Mouse (Mus musculus): ENCODE results near the gene Gm9508. TPM values are rescaled to one million over a fixed set of nuclear protein-coding genes. Genes with fewer than 3 reads are reported as not detected.
"Not testable (repeated sequence)": the region's sequence is repeated elsewhere in the genome, so short reads cannot be mapped to it uniquely, and the experiment has no call there.

The Gm9508 gene
- not detected in 2 replicates for polyA plus RNA-seq (2015; fragmentation: Nextera tagmentation; extraction: Ambion mirVana)

DNA sequence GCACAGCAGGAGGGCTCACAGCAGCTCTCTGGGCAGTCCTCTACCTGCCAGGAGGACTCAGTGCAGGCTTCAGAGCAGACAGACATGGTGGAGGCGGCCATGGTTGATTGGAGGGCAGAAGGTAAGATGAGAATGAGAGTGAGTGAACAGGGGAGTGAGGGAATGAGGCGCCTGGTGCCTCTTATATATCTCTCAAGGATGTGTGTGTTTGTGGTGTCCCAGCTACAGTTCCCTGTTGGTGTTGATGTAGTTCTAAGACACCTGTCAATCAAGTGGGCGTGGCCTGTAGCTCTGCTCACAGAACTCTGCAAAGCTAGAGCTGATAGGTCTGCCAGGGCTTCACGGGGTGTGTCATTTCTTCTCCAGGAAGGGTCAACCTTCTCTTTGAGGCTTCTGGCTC, at the start of gene Gm9508:
Gene Gm9508 (minus strand): TSS at position 101 of the 400 bp plus-strand sequence.
- 43% methylated on average over 4 of the region's 4 CpGs for whole genome bisulfite sequencing
- TF ChIP-seq EP300 (optimal IDR thresholded peaks at IDR 0.05) (no peak), CTCF (IDR thresholded peaks at IDR 0.05; ENCODE audit: low read depth) (no peak)

DNA sequence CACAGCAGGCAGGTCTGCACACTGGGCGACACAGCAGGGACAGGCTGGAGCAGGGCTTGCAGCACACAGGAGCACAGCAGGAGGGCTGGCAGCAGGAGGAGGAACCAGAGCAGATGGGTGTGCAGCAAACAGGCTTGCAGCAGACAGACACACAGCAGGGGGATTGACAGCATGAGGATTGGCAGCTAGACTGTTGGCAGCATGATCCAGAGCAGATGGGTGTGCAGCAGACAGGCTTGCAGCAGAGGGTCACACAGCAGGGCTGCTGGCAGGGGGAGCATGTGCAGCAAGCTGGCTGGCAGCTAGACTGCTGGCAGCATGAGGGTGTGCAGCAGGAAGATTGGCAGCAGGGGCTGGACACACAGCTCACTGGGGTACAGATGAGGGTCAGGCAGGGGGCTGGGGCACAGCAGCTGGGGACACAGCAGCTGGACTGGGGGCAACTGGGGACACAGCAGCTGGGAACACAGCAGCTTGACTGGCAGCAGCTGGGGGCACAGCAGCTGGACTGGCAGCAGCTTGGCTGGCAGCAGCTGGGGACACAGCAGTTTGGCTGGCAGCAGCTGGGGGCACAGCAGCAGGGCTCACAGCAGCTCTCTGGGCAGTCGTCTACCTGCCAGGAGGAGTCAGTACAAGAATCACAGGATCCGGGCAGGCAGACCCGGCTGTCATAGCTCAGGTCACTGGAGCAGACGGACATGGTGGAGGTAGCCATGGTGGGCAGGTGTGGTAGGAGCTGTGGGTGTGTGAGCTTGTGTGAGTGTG, 45.1 kb upstream of the Gm9508 start, which contains the start of gene Gm18596:
Gene Gm18596 (minus strand): TSS at position 715 of the 765 bp plus-strand sequence.
- DNase-seq (ENCODE audit: low spot score); H3K27me3 ChIP-seq (ENCODE audit: control insufficient read depth, insufficient read depth, low read length); H3K27ac ChIP-seq (replicated peaks); H3K4me2 ChIP-seq (replicated peaks; ENCODE audit: low read depth); H3K4me1 ChIP-seq (replicated peaks; ENCODE audit: control insufficient read depth, insufficient read depth); H3K9me3 ChIP-seq (ENCODE audit: control insufficient read depth, low read length); H3K9ac ChIP-seq (ENCODE audit: low read length); ATAC-seq (ENCODE audit: low FRiP score, low TSS enrichment); H3K36me3 ChIP-seq (ENCODE audit: control insufficient read depth, insufficient read depth, low read length); H3K4me3 ChIP-seq (ENCODE audit: low read depth, low read length): not testable (repeated sequence)
- WGBS, result 72% methylated on average over 4 of the region's 5 CpGs

More for the DNA sequence above, at the start of gene Gm9508:
- ATAC-seq (ENCODE audit: low FRiP score, low TSS enrichment), result no peak
- H3K27me3 ChIP-seq (ENCODE audit: control insufficient read depth, insufficient read depth, low read length), result no peaks in the 10 kb centered on the region
- H3K4me1 ChIP-seq (replicated peaks; ENCODE audit: control insufficient read depth, insufficient read depth), result no peaks in the 10 kb centered on the region
- no peak within 1 kb of the TSS for H3K9ac ChIP-seq (ENCODE audit: low read length)
- H3K27ac ChIP-seq (replicated peaks), result no peak within 1 kb of the TSS
- no peak within 1 kb of the TSS for H3K4me3 ChIP-seq (ENCODE audit: low read depth, low read length)
- H3K36me3 ChIP-seq (ENCODE audit: control insufficient read depth, insufficient read depth, low read length), result no peaks in the 10 kb centered on the region
- H3K9me3 ChIP-seq (ENCODE audit: control insufficient read depth, low read length), result no peaks in the 10 kb centered on the region
- DNase-seq (ENCODE audit: low spot score), result no peak
- no peak within 1 kb of the TSS for H3K4me2 ChIP-seq (replicated peaks; ENCODE audit: low read depth)

DNA sequence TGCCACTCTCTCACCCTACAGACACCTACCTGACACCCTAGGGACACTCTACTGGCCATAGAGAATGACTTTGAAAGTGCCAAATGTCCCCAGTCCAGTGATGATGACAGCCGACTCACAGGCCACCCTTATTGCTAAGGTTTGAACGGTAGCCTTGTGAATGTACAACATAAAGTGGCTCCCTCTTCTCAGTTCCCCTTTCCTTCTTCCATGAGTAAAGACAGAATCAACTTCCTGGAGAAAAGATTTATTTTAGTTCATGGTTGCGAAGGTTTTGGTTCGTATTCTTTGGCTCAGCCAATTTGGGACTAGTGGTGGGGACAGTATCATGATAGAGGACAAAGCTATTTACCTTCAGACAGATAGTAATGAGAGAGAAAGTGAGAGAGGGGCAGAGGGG, 41.9 kb upstream of the Gm9508 start:
- DNase-seq (ENCODE audit: low spot score) (no peak), ATAC-seq (ENCODE audit: low FRiP score, low TSS enrichment) (no peak)
- no peaks in the 10 kb centered on the region for H3K27me3 ChIP-seq (ENCODE audit: control insufficient read depth, insufficient read depth, low read length)
- no peak overlapping the region for H3K4me2 ChIP-seq (replicated peaks; ENCODE audit: low read depth)
- no peak overlapping the region for H3K9ac ChIP-seq (ENCODE audit: low read length)
- 0 out of 2 replicates have a peak, but pooled peaks cover 5% of the 10 kb centered on the region for H3K9me3 ChIP-seq (ENCODE audit: control insufficient read depth, low read length)
- TF ChIP-seq EP300 (optimal IDR thresholded peaks at IDR 0.05) (no peak), CTCF (IDR thresholded peaks at IDR 0.05; ENCODE audit: low read depth) (no peak)
- no peak overlapping the region for H3K4me3 ChIP-seq (ENCODE audit: low read depth, low read length)
- H3K27ac ChIP-seq (replicated peaks), result no peak overlapping the region
- H3K36me3 ChIP-seq (ENCODE audit: control insufficient read depth, insufficient read depth, low read length), result no peaks in the 10 kb centered on the region
- no peaks in the 10 kb centered on the region for H3K4me1 ChIP-seq (replicated peaks; ENCODE audit: control insufficient read depth, insufficient read depth)
- whole genome bisulfite sequencing, result 85% methylated on average over 4 of the region's 4 CpGs

DNA sequence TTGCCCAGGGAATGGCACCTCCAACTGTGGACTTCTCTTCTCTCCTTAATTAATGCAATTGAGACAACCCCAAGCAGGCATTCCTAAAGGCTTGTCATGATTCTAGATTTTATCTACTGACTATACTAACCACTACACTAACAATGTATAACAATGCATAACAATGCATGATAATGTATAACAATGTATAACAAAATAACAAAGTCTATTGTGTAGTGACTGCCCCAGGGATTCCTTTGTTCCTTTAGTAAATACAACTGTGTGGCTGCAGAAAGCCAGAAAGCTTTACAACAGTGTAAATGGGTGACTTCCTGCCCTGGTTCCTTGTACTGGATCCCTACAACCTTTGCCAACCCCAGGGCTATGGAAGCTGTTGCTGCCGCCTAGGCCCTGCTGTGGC, 38.9 kb upstream of the Gm9508 start:
- Histone ChIP-seq H3K9me3 (ENCODE audit: control insufficient read depth, low read length) (0 out of 2 replicates have a peak, but pooled peaks cover 5% of the 10 kb centered on the region), H3K4me2 (replicated peaks; ENCODE audit: low read depth) (no peak overlapping the region), H3K4me3 (ENCODE audit: low read depth, low read length) (no peak overlapping the region), H3K9ac (ENCODE audit: low read length) (no peak overlapping the region), H3K27me3 (ENCODE audit: control insufficient read depth, insufficient read depth, low read length) (no peaks in the 10 kb centered on the region), H3K27ac (replicated peaks) (no peak overlapping the region), H3K4me1 (replicated peaks; ENCODE audit: control insufficient read depth, insufficient read depth) (no peaks in the 10 kb centered on the region), H3K36me3 (ENCODE audit: control insufficient read depth, insufficient read depth, low read length) (no peaks in the 10 kb centered on the region)
- ATAC-seq (ENCODE audit: low FRiP score, low TSS enrichment) (no peak), DNase-seq (ENCODE audit: low spot score) (no peak)
- no peak for TF ChIP-seq CTCF (IDR thresholded peaks at IDR 0.05; ENCODE audit: low read depth)
- no peak for TF ChIP-seq EP300 (optimal IDR thresholded peaks at IDR 0.05)
- 93% methylated on average over 1 of the region's 1 CpGs for WGBS

DNA sequence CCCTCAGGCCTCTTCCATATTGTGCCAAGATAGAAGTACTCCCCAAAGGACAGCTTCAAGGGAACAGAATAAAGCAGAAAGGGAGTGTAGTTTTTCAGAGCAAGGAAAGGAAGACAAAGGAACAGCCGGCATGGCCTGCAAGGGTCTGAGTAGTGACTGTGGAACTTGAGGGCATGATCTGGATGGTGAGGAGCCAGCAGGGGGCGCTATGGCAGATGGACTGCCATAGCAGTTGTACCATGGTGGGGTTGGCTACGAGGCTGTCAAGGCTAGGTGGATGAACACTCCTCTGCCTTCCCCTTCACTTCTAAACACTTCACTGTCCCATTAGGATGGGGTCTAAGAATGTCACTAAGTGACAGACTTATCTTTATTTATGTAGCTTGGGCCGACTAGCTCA, 32.2 kb upstream of the Gm9508 start:
- Histone ChIP-seq H3K27me3 (ENCODE audit: control insufficient read depth, insufficient read depth, low read length) (no peaks in the 10 kb centered on the region), H3K4me2 (replicated peaks; ENCODE audit: low read depth) (no peak overlapping the region), H3K4me1 (replicated peaks; ENCODE audit: control insufficient read depth, insufficient read depth) (no peaks in the 10 kb centered on the region), H3K36me3 (ENCODE audit: control insufficient read depth, insufficient read depth, low read length) (no peaks in the 10 kb centered on the region), H3K4me3 (ENCODE audit: low read depth, low read length) (no peak overlapping the region), H3K27ac (replicated peaks) (no peak overlapping the region), H3K9me3 (ENCODE audit: control insufficient read depth, low read length) (no peaks in the 10 kb centered on the region), H3K9ac (ENCODE audit: low read length) (no peak overlapping the region)
- ATAC-seq (ENCODE audit: low FRiP score, low TSS enrichment), result no peak
- DNase-seq (ENCODE audit: low spot score), result no peak
- TF ChIP-seq EP300 (optimal IDR thresholded peaks at IDR 0.05), result no peak
- TF ChIP-seq CTCF (IDR thresholded peaks at IDR 0.05; ENCODE audit: low read depth), result peak; percentile 56
- WGBS, result 45% methylated on average over 4 of the region's 4 CpGs

DNA sequence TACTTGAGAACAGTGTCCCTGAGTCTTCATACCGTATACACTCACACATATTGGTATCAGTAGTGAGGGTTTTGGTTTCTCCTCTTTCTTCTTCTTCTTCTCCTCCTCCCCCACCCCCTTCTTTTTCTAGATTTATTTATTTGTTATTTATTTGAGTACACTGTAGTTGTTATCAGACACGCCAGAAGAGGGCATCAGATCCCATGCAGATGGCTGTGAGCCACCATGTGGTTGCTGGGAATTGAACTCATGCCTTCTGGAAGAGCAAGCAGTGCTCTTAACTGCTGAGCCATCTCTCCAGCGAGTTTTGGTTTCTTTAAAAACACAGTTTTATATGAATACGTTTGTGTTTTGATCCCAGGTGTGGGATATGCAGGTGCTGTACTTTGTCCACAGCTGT, 31.2 kb upstream of the Gm9508 start:
- Histone ChIP-seq H3K9ac (ENCODE audit: low read length) (no peak overlapping the region), H3K4me2 (replicated peaks; ENCODE audit: low read depth) (no peak overlapping the region), H3K36me3 (ENCODE audit: control insufficient read depth, insufficient read depth, low read length) (no peaks in the 10 kb centered on the region), H3K4me3 (ENCODE audit: low read depth, low read length) (no peak overlapping the region), H3K27ac (replicated peaks) (no peak overlapping the region), H3K27me3 (ENCODE audit: control insufficient read depth, insufficient read depth, low read length) (no peaks in the 10 kb centered on the region), H3K9me3 (ENCODE audit: control insufficient read depth, low read length) (no peaks in the 10 kb centered on the region), H3K4me1 (replicated peaks; ENCODE audit: control insufficient read depth, insufficient read depth) (no peaks in the 10 kb centered on the region)
- ATAC-seq (ENCODE audit: low FRiP score, low TSS enrichment) (no peak), DNase-seq (ENCODE audit: low spot score) (no peak)
- 52% methylated on average over 4 of the region's 4 CpGs for WGBS
- TF ChIP-seq EP300 (optimal IDR thresholded peaks at IDR 0.05) (no peak), CTCF (IDR thresholded peaks at IDR 0.05; ENCODE audit: low read depth) (peak; percentile 47)
